Comparison of ENCODE assay signal across 9 mouse cellular contexts in the genomic region with DNA sequence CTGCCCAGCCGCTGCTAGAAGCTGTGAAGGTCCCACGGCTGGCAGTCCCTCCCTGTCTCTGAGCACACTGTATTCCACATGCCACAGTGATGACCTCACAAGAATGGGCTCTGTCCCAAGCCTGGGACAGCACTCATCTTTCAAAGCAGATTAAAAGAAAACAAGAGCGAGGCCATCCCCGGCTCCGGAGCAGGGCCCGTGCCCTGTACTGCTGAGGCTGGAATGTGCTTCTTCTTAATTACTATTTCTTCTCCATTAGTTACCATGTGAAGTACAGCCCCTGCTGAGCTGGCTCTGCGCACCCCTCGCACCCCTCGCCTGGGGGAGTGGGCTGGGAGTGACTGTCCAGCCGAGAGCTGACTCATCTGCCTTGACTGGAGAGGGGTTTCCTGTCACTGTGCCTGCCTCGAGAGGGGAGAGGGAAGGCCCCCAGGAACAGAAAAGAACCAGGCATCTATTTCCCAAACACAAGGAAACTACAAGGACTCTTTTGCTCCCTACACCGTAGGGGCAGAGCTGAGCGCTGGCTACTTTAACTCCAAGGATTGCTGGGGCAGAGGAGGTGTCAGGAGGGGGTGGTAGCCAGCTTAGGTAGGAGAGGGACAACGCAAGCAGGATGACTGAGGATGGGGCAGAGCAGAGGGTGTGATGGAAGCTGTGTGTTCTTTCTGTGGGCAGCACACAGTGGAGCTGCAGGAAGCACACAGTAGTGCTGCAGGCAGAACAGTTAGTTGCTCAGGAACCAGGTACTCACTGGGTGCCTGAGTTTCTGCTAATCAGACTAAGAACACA.
A peak's percentile ranks its signal among the peaks of the same experiment; 100 is the strongest.
DNase-seq lines count a peak whose midpoint lies in the region; ATAC-seq and TF ChIP-seq lines count a peak whose summit lies in the region.
"Had no signal": no experiment of that assay in that cellular context is flagged by ENCODE, and none has a peak within 500 bp of the region (broad histone marks: within the 10 kb centered on the region; RNA-seq: fewer than 3 reads in every experiment).

No protein-coding gene starts in this region.

- DNase-seq in cerebellum, postnatal 10 days: peak; percentile 38 to 48
- DNase-seq in cerebellum, adult 2 months: no peak
- no peak for DNase-seq in forebrain, embryonic 10.5 days (ENCODE audit: extremely low spot score, low spot score)
- DNase-seq in heart, postnatal 4 days: peak; percentile 74
- no peak for DNase-seq in limb, embryonic 10.5 days (ENCODE audit: low spot score)
- DNase-seq in layer of hippocampus, adult 9-10 months (ENCODE audit: low spot score): no peak
- no peak for DNase-seq in spleen, postnatal 10 days (ENCODE audit: low spot score in 2 of 2)

- no peaks in the 10 kb centered on the region for H3K4me1 ChIP-seq in cerebellum, adult 2 months (ENCODE audit: control insufficient read depth, insufficient read depth, low read length)
- peaks cover 61% of the 10 kb centered on the region for H3K4me1 ChIP-seq in forebrain, embryonic 10.5 days
- H3K4me1 ChIP-seq in limb, embryonic 10.5 days: peaks cover 39% of the 10 kb centered on the region
- H3K4me1 ChIP-seq in neural tube, embryonic 14.5 days (ENCODE audit: control insufficient read depth, insufficient read depth, low read length): peaks cover 10% of the 10 kb centered on the region

- no peak overlapping the region for H3K27ac ChIP-seq in cerebellum, adult 2 months (ENCODE audit: insufficient read depth, low read length)
- peak overlapping the region; percentile 72 for H3K27ac ChIP-seq in forebrain, embryonic 10.5 days
- peak overlapping the region; percentile 68 for H3K27ac ChIP-seq in limb, embryonic 10.5 days
- no peak overlapping the region for H3K27ac ChIP-seq in neural tube, embryonic 14.5 days (ENCODE audit: low read depth, low read length)
- H3K27ac ChIP-seq: macrophage had no signal

- H3K9me3 ChIP-seq in forebrain, embryonic 10.5 days: no peaks in the 10 kb centered on the region
- H3K9me3 ChIP-seq in limb, embryonic 10.5 days (replicated peaks): no peaks in the 10 kb centered on the region
- H3K9me3 ChIP-seq in neural tube, embryonic 14.5 days (ENCODE audit: control insufficient read depth, low read length): no peaks in the 10 kb centered on the region

- WGBS in cerebellum, adult 2 months: 7% methylated on average over 14 of the region's 14 CpGs
- 9% methylated on average over 14 of the region's 14 CpGs for WGBS in forebrain, embryonic 10.5 days
- 21% methylated on average over 14 of the region's 14 CpGs for WGBS in limb, embryonic 10.5 days
- WGBS in neural tube, embryonic 14.5 days: 12% methylated on average over 14 of the region's 14 CpGs

- H3K27me3 ChIP-seq in cerebellum, adult 2 months (ENCODE audit: control insufficient read depth, insufficient read depth, low read length): no peaks in the 10 kb centered on the region
- peaks cover 28% of the 10 kb centered on the region for H3K27me3 ChIP-seq in forebrain, embryonic 10.5 days (ENCODE audit: poor library complexity, severe bottlenecking)
- peaks cover 54% of the 10 kb centered on the region for H3K27me3 ChIP-seq in limb, embryonic 10.5 days (ENCODE audit: low read depth, poor library complexity, severe bottlenecking)
- no peaks in the 10 kb centered on the region for H3K27me3 ChIP-seq in neural tube, embryonic 14.5 days (ENCODE audit: control insufficient read depth, insufficient read depth, low read length)

- TF ChIP-seq CTCF in cerebellum, adult 2 months (IDR thresholded peaks at IDR 0.05; ENCODE audit: borderline replicate concordance, insufficient read depth, low read depth, low read length): no peak

- no peak overlapping the region for H3K4me2 ChIP-seq in neural tube, embryonic 14.5 days (ENCODE audit: low read depth, low read length)

- H3K9ac ChIP-seq in neural tube, embryonic 14.5 days (replicated peaks; ENCODE audit: low read depth, low read length): 0 out of 2 replicates have a peak overlapping the region, but pooled peaks have one; percentile 11

- H3K4me3 ChIP-seq in cerebellum, adult 2 months (replicated peaks; ENCODE audit: insufficient read depth, low read depth, low read length): no peak overlapping the region
- no peak overlapping the region for H3K4me3 ChIP-seq in forebrain, embryonic 10.5 days
- no peak overlapping the region for H3K4me3 ChIP-seq in limb, embryonic 10.5 days
- no peak overlapping the region for H3K4me3 ChIP-seq in neural tube, embryonic 14.5 days (ENCODE audit: low read depth, low read length)

- no peak for TF ChIP-seq POLR2A in cerebellum, adult 2 months (IDR thresholded peaks at IDR 0.05; ENCODE audit: borderline replicate concordance, insufficient read depth, low read length)

- peak; percentile 60; the same call in 1 of the 2 replicates for ATAC-seq in neural tube, embryonic 14.5 days (ENCODE audit: low read depth)

- no peaks in the 10 kb centered on the region for H3K36me3 ChIP-seq in forebrain, embryonic 10.5 days (replicated peaks)
- no peaks in the 10 kb centered on the region for H3K36me3 ChIP-seq in limb, embryonic 10.5 days
- no peaks in the 10 kb centered on the region for H3K36me3 ChIP-seq in neural tube, embryonic 14.5 days (ENCODE audit: control insufficient read depth, insufficient read depth, low read length)

Comparison
In these comparisons a context has a peak if more than half of its experiments do, and no peak if none do; other contexts are left out.
1. DNase-seq: peak in cerebellum, postnatal 10 days (2 of 2) and heart, postnatal 4 days (single experiment); none in cerebellum, adult 2 months (0 of 2), forebrain, embryonic 10.5 days (single experiment), limb, embryonic 10.5 days (single experiment), layer of hippocampus, adult 9-10 months (single experiment) and spleen, postnatal 10 days (0 of 2).
2. H3K27ac ChIP-seq: peak in forebrain, embryonic 10.5 days (single experiment) and limb, embryonic 10.5 days (single experiment); none in cerebellum, adult 2 months (single experiment) and neural tube, embryonic 14.5 days (single experiment).